Mouse (Mus musculus): Measurements from ENCODE around the gene Ncor2. TPM values are rescaled to one million over a fixed set of nuclear protein-coding genes. Genes with fewer than 3 reads are reported as not detected.

Gene Ncor2
- polyA plus RNA-seq, 1 experiment from 2014 or later = 22.6 TPM

DNA sequence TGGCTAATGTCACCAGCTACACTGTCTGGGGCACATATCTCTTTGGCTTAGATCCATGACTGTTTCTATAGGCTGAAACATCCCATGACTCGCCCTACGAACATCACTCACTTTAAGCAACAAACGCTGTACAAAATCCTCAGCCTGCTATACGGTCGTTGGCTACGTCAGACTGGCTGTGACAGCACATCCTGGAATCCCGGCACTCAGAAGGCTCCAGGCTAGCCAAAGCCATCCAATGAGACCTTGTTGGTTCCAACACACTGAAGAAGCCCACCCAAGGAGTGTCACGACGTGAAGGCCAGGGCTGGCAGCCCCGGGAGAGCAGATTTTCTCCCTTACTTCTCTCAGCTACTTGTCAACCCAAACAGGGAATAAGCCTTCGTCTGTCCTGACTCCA lies 82.7 kb downstream of the Ncor2 start:
- no peak overlapping the region for H3K4me3 ChIP-seq (replicated peaks)
- ATAC-seq = no peak
- 87% methylated on average over 11 of the region's 11 CpGs for WGBS
- no peak overlapping the region for H3K4me2 ChIP-seq (replicated peaks)
- no peaks in the 10 kb centered on the region for H3K27me3 ChIP-seq
- H3K9me3 ChIP-seq = no peaks in the 10 kb centered on the region
- H3K9ac ChIP-seq (replicated peaks) = no peak overlapping the region
- peaks cover 65% of the 10 kb centered on the region for H3K36me3 ChIP-seq
- peak overlapping the region; percentile 84 for H3K27ac ChIP-seq
- H3K4me1 ChIP-seq (replicated peaks) = peaks cover 41% of the 10 kb centered on the region

DNA sequence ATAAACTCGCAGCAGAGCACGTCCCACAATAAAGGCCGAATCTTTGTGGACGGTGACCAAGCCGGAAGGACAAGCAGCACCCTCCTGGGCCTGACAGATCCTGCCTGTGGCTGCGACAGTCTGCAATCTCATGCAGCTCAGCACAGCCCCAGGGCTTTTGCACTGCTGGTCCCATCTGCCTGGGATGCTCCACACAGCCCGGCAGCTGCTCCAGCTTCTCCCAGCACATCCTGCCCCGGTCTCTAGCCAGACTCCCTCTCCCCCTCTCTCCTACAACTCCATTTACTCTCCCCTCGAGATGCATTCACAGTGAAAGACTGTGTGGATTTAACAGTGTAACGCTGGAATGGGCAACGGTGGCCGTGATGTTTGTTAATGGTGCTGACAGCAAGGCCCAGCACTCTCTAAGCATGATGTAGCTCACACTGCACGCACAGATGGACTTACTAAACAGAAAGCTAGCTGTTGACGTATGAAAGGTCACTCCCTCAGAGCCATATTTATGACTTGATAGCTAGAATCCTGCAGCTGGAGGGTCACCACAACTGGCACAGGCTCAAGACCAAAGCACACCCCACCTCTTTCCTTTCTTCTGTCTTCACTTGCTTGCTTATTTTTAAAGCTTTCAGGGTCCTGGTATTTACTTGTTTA lies 83.4 kb downstream of the Ncor2 start:
- Histone ChIP-seq H3K4me1 (replicated peaks) (peaks cover 41% of the 10 kb centered on the region), H3K27ac (peak overlapping the region; percentile 84), H3K36me3 (peaks cover 67% of the 10 kb centered on the region), H3K4me2 (replicated peaks) (no peak overlapping the region), H3K27me3 (no peaks in the 10 kb centered on the region), H3K9me3 (no peaks in the 10 kb centered on the region), H3K9ac (replicated peaks) (no peak overlapping the region), H3K4me3 (replicated peaks) (no peak overlapping the region)
- ATAC-seq = peak; percentile 34; the same call in 1 of the 2 replicates
- WGBS = 72% methylated on average over 14 of the region's 14 CpGs

DNA sequence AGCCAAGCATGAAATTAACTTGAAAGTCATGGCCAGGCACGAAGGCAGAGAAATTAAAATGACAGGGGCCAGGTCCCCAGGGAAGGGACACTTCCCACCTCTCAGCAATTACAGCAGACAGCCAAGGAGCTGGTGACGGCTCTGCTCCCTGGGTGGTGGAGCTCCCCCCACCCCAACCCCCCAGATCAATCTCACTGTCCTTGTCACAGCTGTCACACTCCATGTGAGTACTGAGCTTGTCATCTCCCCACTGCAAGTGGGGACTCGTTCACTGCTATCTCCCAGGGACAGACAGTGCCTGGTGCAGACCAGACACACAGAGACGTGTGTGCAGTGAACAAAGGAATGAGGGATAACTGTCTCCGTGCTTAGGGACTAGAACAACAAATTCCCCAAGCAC lies 85.2 kb downstream of the Ncor2 start:
- peak overlapping the region; percentile 84 for H3K27ac ChIP-seq
- peaks cover 41% of the 10 kb centered on the region for H3K4me1 ChIP-seq (replicated peaks)
- peaks cover 74% of the 10 kb centered on the region for H3K36me3 ChIP-seq
- ATAC-seq = peak; percentile 70
- no peak overlapping the region for H3K9ac ChIP-seq (replicated peaks)
- H3K4me2 ChIP-seq (replicated peaks) = no peak overlapping the region
- no peak overlapping the region for H3K4me3 ChIP-seq (replicated peaks)
- H3K27me3 ChIP-seq = no peaks in the 10 kb centered on the region
- 28% methylated on average over 5 of the region's 5 CpGs for WGBS
- H3K9me3 ChIP-seq = peaks cover 5% of the 10 kb centered on the region

DNA sequence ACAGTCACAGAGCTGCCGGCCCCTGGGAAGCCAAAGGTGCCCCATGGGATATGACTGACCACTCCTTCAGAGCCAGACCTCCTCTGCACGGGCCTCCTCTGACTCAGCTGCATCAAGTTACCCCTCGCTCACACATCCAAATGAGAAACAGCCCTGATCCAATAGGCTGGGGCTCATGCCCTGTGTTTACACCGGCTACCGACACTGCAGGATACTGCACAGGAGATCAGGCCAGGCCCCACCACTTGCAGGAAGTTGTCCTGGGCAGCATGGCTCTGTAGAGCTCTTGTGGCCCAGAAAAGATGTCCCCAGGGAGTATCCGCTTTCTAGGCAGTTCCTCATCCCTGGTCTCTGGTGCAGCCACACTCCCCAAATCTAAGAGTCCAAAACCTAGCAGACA lies 90.9 kb downstream of the Ncor2 start:
- Histone ChIP-seq H3K27me3 (no peaks in the 10 kb centered on the region), H3K9me3 (peaks cover 5% of the 10 kb centered on the region), H3K36me3 (peaks cover 99% of the 10 kb centered on the region), H3K27ac (no peak overlapping the region), H3K4me2 (replicated peaks) (no peak overlapping the region), H3K4me3 (replicated peaks) (no peak overlapping the region), H3K9ac (replicated peaks) (no peak overlapping the region), H3K4me1 (replicated peaks) (peaks cover 1% of the 10 kb centered on the region; the same call in 1 of the 2 replicates)
- no peak for ATAC-seq
- WGBS = 91% methylated on average over 6 of the region's 6 CpGs

DNA sequence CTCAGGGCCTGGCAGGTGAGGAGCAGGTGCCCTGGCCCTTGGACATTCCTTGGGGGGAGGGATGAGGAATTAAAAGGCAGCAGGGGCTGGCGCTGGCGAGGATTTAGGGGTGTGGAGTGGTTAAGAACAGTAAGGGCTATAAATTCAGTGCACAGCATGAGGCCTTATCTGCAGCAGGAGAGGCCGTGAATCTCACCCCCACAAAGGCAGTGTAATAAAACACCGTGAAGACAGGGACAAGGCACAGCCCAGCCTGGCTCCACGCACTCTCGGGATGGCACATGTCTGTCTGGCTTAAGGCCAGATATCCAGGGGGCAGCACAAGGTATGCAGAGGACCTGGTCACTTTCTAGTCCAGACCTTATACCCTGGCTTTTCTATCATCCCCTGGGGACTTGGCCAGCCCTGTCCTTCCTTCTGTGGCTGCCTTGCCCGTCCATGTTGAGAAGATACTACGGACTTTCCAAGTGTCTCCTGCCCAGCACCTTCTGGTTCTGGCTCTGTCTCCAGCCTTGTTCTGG lies 93.9 kb downstream of the Ncor2 start:
- Histone ChIP-seq H3K27ac (no peak overlapping the region), H3K9ac (replicated peaks) (no peak overlapping the region), H3K27me3 (no peaks in the 10 kb centered on the region), H3K4me3 (replicated peaks) (no peak overlapping the region), H3K9me3 (peaks cover 5% of the 10 kb centered on the region; the same call in 1 of the 2 replicates), H3K4me1 (replicated peaks) (peaks cover 20% of the 10 kb centered on the region), H3K36me3 (peaks cover 97% of the 10 kb centered on the region), H3K4me2 (replicated peaks) (no peak overlapping the region)
- WGBS = 72% methylated on average over 8 of the region's 8 CpGs
- no peak for ATAC-seq

DNA sequence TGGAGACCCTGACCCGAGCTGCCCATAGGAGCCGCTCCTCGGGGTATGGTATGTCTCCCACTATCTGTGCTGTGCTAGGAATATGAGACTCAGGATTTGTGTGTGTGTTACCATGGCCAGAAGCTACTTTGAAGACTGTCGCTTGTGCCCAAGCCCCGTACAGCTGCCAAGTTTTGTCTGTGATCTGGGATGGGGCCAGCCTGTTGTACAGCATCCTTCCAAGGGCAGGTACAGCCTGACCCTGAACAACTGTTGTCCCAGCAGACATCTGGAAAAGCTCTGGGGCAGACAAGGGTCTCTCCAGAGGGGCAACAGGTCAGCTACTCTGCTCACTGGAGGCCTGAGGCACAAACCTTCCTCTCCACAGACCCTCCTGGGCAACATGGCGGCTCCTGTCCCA lies 95.3 kb downstream of the Ncor2 start:
- H3K9ac ChIP-seq (replicated peaks) = no peak overlapping the region
- no peaks in the 10 kb centered on the region for H3K9me3 ChIP-seq
- H3K27me3 ChIP-seq = no peaks in the 10 kb centered on the region
- ATAC-seq = no peak
- H3K4me2 ChIP-seq (replicated peaks) = no peak overlapping the region
- no peak overlapping the region for H3K4me3 ChIP-seq (replicated peaks)
- H3K4me1 ChIP-seq (replicated peaks) = peaks cover 20% of the 10 kb centered on the region
- peaks cover 97% of the 10 kb centered on the region for H3K36me3 ChIP-seq
- 97% methylated on average over 6 of the region's 6 CpGs for WGBS
- H3K27ac ChIP-seq = no peak overlapping the region

DNA sequence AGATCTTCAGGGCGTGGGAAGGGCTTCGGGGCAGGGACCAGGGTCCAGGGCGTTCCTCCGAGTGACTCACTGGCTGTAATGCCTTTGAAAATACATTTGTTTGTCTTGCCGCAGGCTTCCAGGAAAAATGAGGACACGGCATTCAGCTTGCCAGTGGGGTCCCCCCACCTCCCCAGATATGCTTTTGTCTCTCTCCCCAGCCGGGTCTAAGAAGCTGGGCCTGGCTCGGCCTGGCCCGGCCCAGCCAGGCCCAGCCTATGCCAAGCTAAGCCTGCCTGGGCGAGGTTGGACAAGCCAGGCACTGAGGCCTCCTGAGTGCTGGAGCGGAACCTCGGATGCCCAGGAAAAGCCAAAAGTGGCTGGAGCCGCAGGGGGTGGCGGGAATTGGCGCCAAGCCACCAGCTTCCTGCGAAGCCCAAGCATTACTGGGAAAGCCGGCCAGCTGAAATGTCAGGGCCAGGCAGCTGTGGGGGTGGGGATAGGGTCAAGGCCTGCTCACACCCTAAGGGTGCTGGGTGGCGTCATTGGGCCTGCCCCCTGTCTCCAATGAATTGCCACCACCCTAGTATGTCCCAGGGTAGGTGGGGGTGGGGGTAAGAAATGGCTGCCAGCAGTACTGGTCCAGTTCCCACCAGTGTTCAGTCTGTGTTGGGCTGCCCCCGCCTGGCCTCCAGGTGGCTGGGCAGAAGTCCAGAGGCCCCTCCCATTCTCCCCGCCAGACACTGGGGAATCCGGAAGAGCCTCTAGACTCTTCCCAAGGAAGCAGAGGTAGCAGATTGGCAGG lies 97.5 kb downstream of the Ncor2 start:
- H3K9me3 ChIP-seq = no peaks in the 10 kb centered on the region
- H3K4me3 ChIP-seq (replicated peaks) = no peak overlapping the region
- no peaks in the 10 kb centered on the region for H3K27me3 ChIP-seq
- WGBS = 66% methylated on average over 21 of the region's 21 CpGs
- H3K27ac ChIP-seq = peak overlapping the region; percentile 77
- H3K36me3 ChIP-seq = peaks cover 89% of the 10 kb centered on the region
- peak; percentile 75 for ATAC-seq
- no peak overlapping the region for H3K4me2 ChIP-seq (replicated peaks)
- H3K4me1 ChIP-seq (replicated peaks) = peaks cover 20% of the 10 kb centered on the region
- H3K9ac ChIP-seq (replicated peaks) = no peak overlapping the region

DNA sequence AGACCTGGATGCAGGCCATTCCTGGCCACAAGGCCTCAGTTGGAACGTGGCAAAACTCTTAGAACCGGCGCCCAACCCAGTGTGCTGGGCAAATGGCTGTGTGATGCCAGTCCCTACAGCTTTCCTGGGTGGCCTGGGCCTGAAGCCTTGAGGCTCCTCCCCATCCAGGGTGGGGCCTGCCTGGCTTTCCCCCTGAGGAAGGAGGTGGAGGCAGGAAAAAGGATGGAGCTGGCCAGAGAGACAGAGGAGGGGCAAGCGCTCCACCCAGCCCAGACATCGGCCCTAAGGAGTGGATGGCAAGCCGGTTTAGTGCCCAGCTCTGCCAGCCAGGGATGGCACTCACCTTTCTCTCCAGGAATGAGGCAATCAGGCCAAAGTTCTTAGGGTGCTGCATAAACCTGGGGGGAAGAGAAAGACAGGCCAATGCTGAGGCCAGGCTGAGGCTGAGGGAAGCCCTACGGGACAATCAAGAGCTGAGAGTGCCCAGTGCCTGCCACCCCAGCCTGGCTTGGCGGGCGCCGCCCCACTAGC lies 98.2 kb downstream of the Ncor2 start:
- no peaks in the 10 kb centered on the region for H3K9me3 ChIP-seq
- no peak overlapping the region for H3K4me3 ChIP-seq (replicated peaks)
- H3K27ac ChIP-seq = peak overlapping the region; percentile 77
- H3K27me3 ChIP-seq = no peaks in the 10 kb centered on the region
- H3K4me2 ChIP-seq (replicated peaks) = no peak overlapping the region
- peaks cover 20% of the 10 kb centered on the region for H3K4me1 ChIP-seq (replicated peaks)
- peaks cover 83% of the 10 kb centered on the region for H3K36me3 ChIP-seq
- H3K9ac ChIP-seq (replicated peaks) = no peak overlapping the region
- WGBS = 93% methylated on average over 10 of the region's 10 CpGs
- ATAC-seq = peak; percentile 37; the same call in 1 of the 2 replicates

DNA sequence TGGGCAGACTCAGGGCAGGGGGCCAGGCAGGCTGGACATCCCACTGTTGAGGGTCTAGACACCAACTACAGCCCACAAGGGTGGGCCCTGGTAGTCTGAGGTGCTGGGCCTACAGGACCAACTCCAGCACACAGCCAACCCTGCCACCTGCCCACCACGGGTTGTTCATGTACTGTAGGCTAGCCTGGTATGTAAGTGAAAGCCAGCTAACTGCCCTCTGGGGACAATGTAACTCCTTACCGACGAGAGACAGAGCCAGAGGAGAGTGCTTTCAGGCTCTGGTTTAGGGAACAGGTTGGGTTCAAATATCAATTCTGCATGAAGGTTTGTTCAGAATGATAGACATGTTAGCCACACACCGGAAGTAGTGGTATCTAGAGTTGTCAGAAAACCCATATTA lies 98.7 kb downstream of the Ncor2 start:
- H3K4me2 ChIP-seq (replicated peaks) = no peak overlapping the region
- no peak overlapping the region for H3K4me3 ChIP-seq (replicated peaks)
- H3K4me1 ChIP-seq (replicated peaks) = peaks cover 20% of the 10 kb centered on the region
- no peaks in the 10 kb centered on the region for H3K9me3 ChIP-seq
- ATAC-seq = no peak
- no peaks in the 10 kb centered on the region for H3K27me3 ChIP-seq
- no peak overlapping the region for H3K9ac ChIP-seq (replicated peaks)
- WGBS = 93% methylated on average over 4 of the region's 4 CpGs
- no peak overlapping the region; the same call in 1 of the 2 replicates for H3K27ac ChIP-seq
- peaks cover 81% of the 10 kb centered on the region for H3K36me3 ChIP-seq

DNA sequence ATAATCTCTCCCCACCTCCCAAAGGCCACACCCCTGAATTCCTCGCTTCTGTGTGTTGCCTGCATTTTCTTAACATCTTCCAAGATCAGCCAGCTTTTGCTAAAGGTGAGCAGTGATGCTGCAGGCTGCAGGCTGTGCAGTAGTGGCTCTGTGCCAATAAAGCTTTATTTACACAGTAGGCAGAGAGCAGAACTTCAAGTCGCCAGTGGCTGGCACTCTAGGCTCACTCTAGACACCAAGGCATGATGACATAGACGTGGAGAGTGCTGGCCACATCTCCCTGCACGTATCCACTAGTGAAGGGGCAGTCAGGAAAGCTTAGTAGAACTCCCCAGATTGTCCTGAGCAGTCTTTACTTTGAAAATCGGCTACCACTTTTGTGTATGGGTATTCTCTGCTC lies 100.8 kb downstream of the Ncor2 start:
- WGBS = 81% methylated on average over 5 of the region's 5 CpGs
- peaks cover 67% of the 10 kb centered on the region for H3K36me3 ChIP-seq

DNA sequence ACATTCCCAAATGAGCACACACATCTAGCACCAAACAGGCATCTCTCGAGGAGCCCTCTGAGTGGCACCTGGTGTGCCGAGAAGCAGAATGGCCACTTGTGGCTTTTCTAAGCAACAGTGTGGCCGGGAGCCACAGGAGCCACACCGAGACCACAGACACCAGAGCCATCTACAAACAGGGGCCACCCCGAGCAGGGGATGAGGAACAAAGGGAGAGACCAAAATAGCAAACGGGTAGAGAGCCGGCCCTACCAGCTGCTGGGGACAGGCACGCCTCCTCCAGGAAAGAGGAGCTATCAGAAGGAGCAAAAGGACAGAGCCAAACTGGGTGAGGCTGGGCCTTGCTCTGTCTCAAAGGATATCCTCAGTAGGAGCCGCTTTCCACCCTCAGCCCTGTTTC lies 102.8 kb downstream of the Ncor2 start:
- Histone ChIP-seq H3K27ac (no peak overlapping the region), H3K4me2 (replicated peaks) (no peak overlapping the region), H3K4me3 (replicated peaks) (no peak overlapping the region), H3K9me3 (no peaks in the 10 kb centered on the region), H3K9ac (replicated peaks) (no peak overlapping the region), H3K36me3 (peaks cover 55% of the 10 kb centered on the region), H3K27me3 (no peaks in the 10 kb centered on the region), H3K4me1 (replicated peaks) (peaks cover 11% of the 10 kb centered on the region; the same call in 1 of the 2 replicates)
- 84% methylated on average over 9 of the region's 9 CpGs for WGBS
- ATAC-seq = no peak

More for the DNA sequence above, 100.8 kb downstream of the Ncor2 start:
- Histone ChIP-seq H3K4me1 (replicated peaks) (peaks cover 20% of the 10 kb centered on the region), H3K4me3 (replicated peaks) (no peak overlapping the region), H3K4me2 (replicated peaks) (no peak overlapping the region), H3K27me3 (no peaks in the 10 kb centered on the region), H3K9me3 (no peaks in the 10 kb centered on the region), H3K9ac (replicated peaks) (no peak overlapping the region), H3K27ac (no peak overlapping the region)
- no peak for ATAC-seq

DNA sequence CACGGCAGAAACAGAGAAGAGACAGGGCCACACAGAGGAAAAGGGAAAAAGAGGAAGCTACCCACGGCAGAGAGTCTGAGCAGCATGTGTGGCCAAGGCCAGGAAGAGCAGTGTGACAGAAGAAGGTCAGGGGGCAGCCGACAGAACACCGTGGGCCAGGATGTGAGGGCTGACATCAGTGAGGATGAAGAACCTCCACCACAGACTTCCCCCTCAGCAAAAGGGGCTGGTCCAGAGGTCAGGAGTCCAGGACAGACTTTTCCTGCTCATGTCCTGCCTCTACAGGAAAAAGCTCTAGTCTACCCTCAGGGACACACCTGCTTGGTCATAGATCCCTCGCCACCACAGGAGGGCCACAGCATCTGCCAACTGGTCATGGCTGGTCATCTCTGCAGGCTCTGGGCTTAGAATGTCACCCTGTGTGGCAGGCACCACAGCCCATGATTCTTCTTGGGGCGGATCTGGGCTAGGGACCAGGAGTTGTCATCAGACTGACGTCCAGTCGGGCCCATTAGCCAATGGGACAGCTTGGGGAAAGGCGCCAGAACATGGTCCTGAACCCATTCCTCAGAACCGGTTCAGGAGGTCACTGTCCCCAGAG lies 104.3 kb downstream of the Ncor2 start:
- no peak for ATAC-seq
- H3K36me3 ChIP-seq = peaks cover 40% of the 10 kb centered on the region
- no peak overlapping the region for H3K4me2 ChIP-seq (replicated peaks)

More for the DNA sequence above, 104.3 kb downstream of the Ncor2 start:
- H3K27me3 ChIP-seq = no peaks in the 10 kb centered on the region
- H3K4me1 ChIP-seq (replicated peaks) = peaks cover 18% of the 10 kb centered on the region
- no peak overlapping the region for H3K9ac ChIP-seq (replicated peaks)
- H3K9me3 ChIP-seq = no peaks in the 10 kb centered on the region
- no peak overlapping the region for H3K4me3 ChIP-seq (replicated peaks)
- WGBS = 82% methylated on average over 10 of the region's 10 CpGs
- no peak overlapping the region for H3K27ac ChIP-seq
